ENCODE assay signal across 16 mouse cellular contexts in the genomic region with DNA sequence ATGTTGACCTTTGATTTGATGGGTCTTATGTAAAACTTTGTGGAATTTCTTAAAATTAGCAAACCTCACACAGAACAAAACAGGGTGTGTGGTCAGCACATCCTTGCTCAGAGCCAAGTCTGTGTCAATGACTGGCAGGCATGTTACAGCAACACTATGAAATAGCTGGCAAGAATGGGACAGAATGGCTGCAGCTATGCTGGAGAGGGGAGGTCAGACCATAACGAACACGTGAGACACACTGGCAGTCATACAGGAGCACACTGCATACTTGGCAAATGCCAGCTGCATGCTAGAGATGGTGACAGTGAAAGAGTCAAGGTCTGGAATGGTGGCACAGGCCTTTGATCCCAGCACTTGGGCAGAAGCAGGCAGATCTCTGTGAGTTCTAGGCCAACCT.
"Had no signal": no experiment of that assay in that cellular context is flagged by ENCODE, and none has a peak within 500 bp of the region (broad histone marks: within the 10 kb centered on the region; RNA-seq: fewer than 3 reads in every experiment).

No protein-coding gene starts in this region.

- H3K27me3 ChIP-seq: limb, embryonic 13.5 days; liver, embryonic 15.5 days; neural tube, embryonic 15.5 days; stomach, embryonic 15.5 days had no signal

- H3K9ac ChIP-seq: limb, embryonic 13.5 days; liver, embryonic 15.5 days; lung, embryonic 14.5 days; neural tube, embryonic 15.5 days; stomach, embryonic 15.5 days had no signal

- H3K4me3 ChIP-seq: limb, embryonic 13.5 days; liver, embryonic 15.5 days; midbrain, embryonic 10.5 days; myocyte; neural tube, embryonic 15.5 days; stomach, embryonic 15.5 days had no signal

- H3K4me2 ChIP-seq: limb, embryonic 13.5 days; liver, embryonic 11.5 days; liver, embryonic 15.5 days; lung, embryonic 14.5 days; neural tube, embryonic 15.5 days; stomach, embryonic 15.5 days had no signal

- H3K27ac ChIP-seq: kidney, postnatal 0 days; limb, embryonic 13.5 days; liver, embryonic 15.5 days; midbrain, embryonic 10.5 days; neural tube, embryonic 15.5 days; stomach, embryonic 15.5 days had no signal

- H3K9me3 ChIP-seq: limb, embryonic 13.5 days; liver, embryonic 15.5 days; midbrain, embryonic 10.5 days; neural tube, embryonic 15.5 days; stomach, embryonic 15.5 days had no signal

- DNase-seq: kidney, adult 9 months; kidney, postnatal 36 days; layer of hippocampus, adult 9-11 months; left cerebral cortex, postnatal 4 days; lung, embryonic 14.5 days; lung, postnatal 14 days; midbrain, embryonic 14.5 days; thymus, postnatal 36 days had no signal
